Mouse (Mus musculus) lung, embryonic 14.5 days (tissue): ENCODE measurements around the gene Eif5a2. TPM values are rescaled to one million over a fixed set of nuclear protein-coding genes. Genes with fewer than 3 reads are reported as not detected.
A peak's percentile ranks its signal among the peaks of the same experiment; 100 is the strongest.

Experiments
- ATAC-seq: fragments of 200-750 bp; cut with Nextera tagmentation; 2 replicates; pipeline ENCODE4 v1.8.0; 2017; ENCODE audit warnings: mild to moderate bottlenecking, moderate TSS enrichment, moderate library complexity; ENCODE audit not compliant: insufficient read depth
- DNase-seq: peaks from one replicate; pipeline ENCODE4 v3.0.0-alpha.2; 2015
- H3K27ac ChIP-seq: fragments of 300-500 bp; sonication (generic); 2 replicates; pipeline ENCODE4 v1.5.1; 2014; ENCODE audit warnings: low read depth, mild to moderate bottlenecking, moderate library complexity
- H3K27me3 ChIP-seq: fragments of 300-500 bp; sonication (generic); 2 replicates; pipeline ENCODE4 v1.6.1; 2014; ENCODE audit warnings: low read length, control low read depth; ENCODE audit not compliant: insufficient read depth
- H3K36me3 ChIP-seq: fragments of 300-500 bp; sonication (generic); 2 replicates; pipeline ENCODE4 v1.6.1; 2014; ENCODE audit warnings: control low read depth; ENCODE audit not compliant: insufficient read depth
- H3K4me1 ChIP-seq: fragments of 300-500 bp; sonication (generic); 2 replicates; pipeline ENCODE4 v1.6.1; 2014; ENCODE audit warnings: antibody characterized with exemption, control low read depth; ENCODE audit not compliant: insufficient read depth
- H3K4me2 ChIP-seq: fragments of 300-500 bp; sonication (generic); 2 replicates; pipeline ENCODE4 v1.6.1; 2014; ENCODE audit warnings: mild to moderate bottlenecking
- H3K4me3 ChIP-seq: fragments of 300-500 bp; sonication (generic); 2 replicates; pipeline ENCODE4 v1.5.1; 2014; ENCODE audit warnings: low read depth, low read length
- H3K9ac ChIP-seq: fragments of 300-500 bp; sonication (generic); 2 replicates; pipeline ENCODE4 v1.6.1; 2014
- H3K9me3 ChIP-seq: fragments of 300-500 bp; sonication (generic); 2 replicates; pipeline ENCODE4 v1.6.1; 2016; ENCODE audit warnings: low read depth, low read length, control low read depth
- CTCF ChIP-seq: IDR thresholded peaks from 2 replicates; pipeline ENCODE4 v1.5.1; 2016; ENCODE audit warnings: antibody characterized with exemption, low read depth
- WGBS: fragments of 180-500 bp; shearing (Covaris S2); extraction: QIAGEN DNeasy Blood & Tissue Kit; methylation state at CpG from one replicate; pipeline ENCODE4 v1.1.7; 2014; 5-methylcytosine and 5-hydroxymethylcytosine counted together
- polyA plus RNA-seq: library from polyadenylated mRNA; unstranded; fragments of >200 nt; fragmentation: Nextera tagmentation; extraction: Ambion mirVana; gene quantifications from 2 replicates; pipeline ENCODE4 v1.2.1, GENCODE M21; 2014

Eif5a2 gene
- polyA plus RNA-seq, 1 experiment from 2014 or later = 14.1 TPM

DNA sequence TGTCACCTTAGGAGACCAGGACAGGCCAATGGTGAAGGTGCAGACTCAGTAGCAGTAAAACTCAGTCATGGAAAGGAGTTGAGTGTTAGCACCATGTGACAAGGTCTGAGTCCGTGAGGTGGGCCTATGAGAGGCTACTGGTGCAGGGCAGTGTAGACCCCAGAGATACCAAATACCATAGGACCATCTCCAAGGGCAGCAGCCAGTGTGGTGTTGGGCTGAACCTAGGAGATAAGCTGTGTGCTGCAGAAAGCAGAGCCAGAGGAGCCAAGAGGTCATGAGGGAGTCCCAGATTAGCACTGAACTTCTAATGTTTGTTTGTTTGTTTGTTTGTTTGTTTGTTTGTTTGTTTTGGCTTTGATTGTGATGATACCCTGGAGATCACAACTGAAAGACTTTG lies 4.6 kb upstream of the Eif5a2 start:
- WGBS = 68% methylated on average over 1 of the region's 1 CpGs
- Histone ChIP-seq H3K9ac (no peak overlapping the region), H3K27me3 (no peaks in the 10 kb centered on the region), H3K9me3 (0 out of 2 replicates have a peak, but pooled peaks cover 3% of the 10 kb centered on the region), H3K4me1 (0 out of 2 replicates have a peak, but pooled peaks cover 3% of the 10 kb centered on the region), H3K4me3 (no peak overlapping the region), H3K27ac (peak overlapping the region; percentile 10; the same call in 1 of the 2 replicates), H3K36me3 (no peaks in the 10 kb centered on the region), H3K4me2 (no peak overlapping the region)
- DNase-seq = no peak
- TF ChIP-seq CTCF = no peak
- ATAC-seq = no peak

DNA sequence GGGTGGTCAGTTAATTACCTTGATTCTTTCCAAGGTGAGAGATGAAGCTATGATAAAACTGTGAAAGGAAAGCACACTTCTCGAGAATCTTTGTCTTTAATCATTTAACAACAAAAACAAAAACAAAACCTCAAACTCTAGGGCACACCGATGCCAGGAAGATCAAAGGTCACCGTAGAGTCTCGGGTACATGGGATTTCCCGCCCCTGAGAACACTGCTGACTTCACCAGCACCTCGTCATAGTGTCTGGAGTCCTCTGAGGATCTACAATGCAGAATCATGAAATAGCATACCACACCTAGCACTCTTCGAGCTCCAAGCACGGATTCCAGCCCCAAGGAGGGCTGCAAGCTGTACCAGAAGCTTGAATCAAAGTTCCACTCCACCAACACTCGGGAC lies 565 bp upstream of the Eif5a2 start:
- DNase-seq (no peak), ATAC-seq (peak; percentile 33)
- H3K9ac ChIP-seq = no peak overlapping the region
- no peak for TF ChIP-seq CTCF
- no peaks in the 10 kb centered on the region for H3K27me3 ChIP-seq
- 70% methylated on average over 9 of the region's 9 CpGs for WGBS
- H3K9me3 ChIP-seq = 0 out of 2 replicates have a peak, but pooled peaks cover 3% of the 10 kb centered on the region
- peak overlapping the region; percentile 70 for H3K4me3 ChIP-seq
- H3K27ac ChIP-seq = no peak overlapping the region
- peak overlapping the region; percentile 98 for H3K4me2 ChIP-seq
- 0 out of 2 replicates have a peak, but pooled peaks cover 3% of the 10 kb centered on the region for H3K4me1 ChIP-seq
- no peaks in the 10 kb centered on the region for H3K36me3 ChIP-seq

DNA sequence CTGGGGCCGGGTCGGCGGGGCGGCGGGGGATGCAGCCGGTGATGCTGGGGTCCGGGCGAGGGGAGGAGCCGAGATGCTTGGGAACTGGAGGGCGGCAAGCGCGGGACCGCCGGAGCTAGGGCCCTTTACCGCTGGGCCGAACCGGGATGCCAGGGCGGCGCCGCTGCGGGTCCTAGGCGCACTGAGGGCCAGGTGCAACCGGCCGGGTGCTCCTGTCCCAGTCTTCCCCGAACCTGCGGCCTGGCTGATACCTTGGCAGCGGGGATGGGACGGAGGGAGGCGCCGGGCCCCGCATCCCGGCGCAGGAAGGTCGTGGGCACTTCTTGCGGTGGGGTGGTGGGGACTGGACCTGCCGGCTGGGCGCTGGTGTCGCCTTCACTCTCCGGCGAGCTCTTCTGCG lies 346 bp downstream of the Eif5a2 start:
- H3K9me3 ChIP-seq = 0 out of 2 replicates have a peak, but pooled peaks cover 3% of the 10 kb centered on the region
- H3K9ac ChIP-seq = peak overlapping the region; percentile 74
- no peak for TF ChIP-seq CTCF
- H3K4me1 ChIP-seq = 0 out of 2 replicates have a peak, but pooled peaks cover 3% of the 10 kb centered on the region
- H3K36me3 ChIP-seq = no peaks in the 10 kb centered on the region
- DNase-seq (no peak), ATAC-seq (peak; percentile 80; the same call in 1 of the 2 replicates)
- H3K27me3 ChIP-seq = no peaks in the 10 kb centered on the region
- no peak overlapping the region for H3K27ac ChIP-seq
- H3K4me2 ChIP-seq = peak overlapping the region; percentile 98
- H3K4me3 ChIP-seq = peak overlapping the region; percentile 70
- 2% methylated on average over 40 of the region's 41 CpGs for WGBS

DNA sequence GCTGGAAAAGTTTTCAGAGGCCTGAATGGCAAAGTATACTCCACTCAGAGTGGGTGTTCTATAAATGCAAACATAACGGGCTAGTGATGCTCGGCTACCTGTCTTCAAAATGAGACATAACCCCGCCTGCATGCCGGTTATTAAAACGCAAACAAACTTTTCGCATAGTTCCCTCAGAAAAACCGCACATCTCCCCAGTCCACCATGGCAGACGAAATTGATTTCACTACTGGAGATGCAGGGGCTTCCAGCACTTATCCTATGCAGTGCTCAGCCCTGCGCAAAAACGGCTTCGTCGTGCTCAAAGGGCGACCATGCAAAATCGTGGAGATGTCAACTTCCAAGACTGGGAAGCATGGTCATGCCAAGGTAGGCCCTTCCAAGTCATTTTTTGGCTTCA lies 772 bp downstream of the Eif5a2 start:
- no peak for TF ChIP-seq CTCF
- Histone ChIP-seq H3K36me3 (no peaks in the 10 kb centered on the region), H3K4me3 (peak overlapping the region; percentile 70), H3K4me1 (0 out of 2 replicates have a peak, but pooled peaks cover 3% of the 10 kb centered on the region), H3K9ac (peak overlapping the region; percentile 74), H3K27ac (no peak overlapping the region), H3K9me3 (0 out of 2 replicates have a peak, but pooled peaks cover 3% of the 10 kb centered on the region), H3K4me2 (peak overlapping the region; percentile 98), H3K27me3 (no peaks in the 10 kb centered on the region)
- WGBS = 16% methylated on average over 14 of the region's 14 CpGs
- ATAC-seq = no peak
- peak; percentile 16 for DNase-seq

DNA sequence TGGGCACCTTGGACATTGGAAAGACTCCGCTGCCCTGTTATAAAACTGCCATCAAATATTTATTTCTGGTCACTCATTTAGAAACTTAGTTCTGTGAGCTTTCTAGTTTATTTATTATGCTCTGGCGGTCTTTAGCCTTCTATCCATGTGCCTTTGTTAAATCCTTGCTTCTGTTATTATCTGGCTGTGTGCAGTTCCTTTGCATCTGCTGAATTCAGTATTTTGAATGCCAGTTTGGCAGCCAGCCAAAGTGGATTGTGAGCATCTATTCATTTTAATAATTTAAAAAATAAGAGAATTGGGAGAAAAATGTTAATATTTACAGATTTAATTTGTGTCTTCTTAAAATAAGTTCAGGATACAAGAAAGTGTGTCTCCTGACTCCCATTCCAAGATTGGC lies 3.1 kb downstream of the Eif5a2 start:
- H3K27me3 ChIP-seq = no peaks in the 10 kb centered on the region
- no peak overlapping the region for H3K9ac ChIP-seq
- H3K27ac ChIP-seq = no peak overlapping the region
- DNase-seq = no peak
- H3K9me3 ChIP-seq = 0 out of 2 replicates have a peak, but pooled peaks cover 3% of the 10 kb centered on the region
- H3K4me3 ChIP-seq = no peak overlapping the region
- 82% methylated on average over 2 of the region's 2 CpGs for WGBS
- no peak overlapping the region for H3K4me2 ChIP-seq
- no peak for ATAC-seq
- TF ChIP-seq CTCF = no peak
- H3K4me1 ChIP-seq = 0 out of 2 replicates have a peak, but pooled peaks cover 3% of the 10 kb centered on the region
- H3K36me3 ChIP-seq = no peaks in the 10 kb centered on the region

DNA sequence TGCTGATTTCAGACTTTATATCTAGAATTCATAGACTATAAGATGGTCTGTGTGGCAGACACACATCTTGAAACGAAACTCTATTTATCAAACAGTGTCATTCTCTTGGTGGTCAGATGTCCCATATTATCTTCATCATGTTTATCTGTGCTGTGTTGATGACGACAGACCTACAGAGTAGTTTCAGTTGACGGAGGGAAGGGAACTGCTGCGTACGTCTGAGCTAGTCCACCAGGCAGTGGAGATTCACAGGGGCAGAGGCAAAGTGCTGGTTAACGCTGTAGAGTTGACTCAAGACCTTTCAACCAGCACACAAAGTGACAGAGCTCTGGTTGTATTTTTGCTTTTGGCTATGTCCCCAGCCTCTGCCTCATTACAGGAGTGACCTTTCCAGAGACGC lies 13.8 kb downstream of the Eif5a2 start:
- H3K27me3 ChIP-seq = no peaks in the 10 kb centered on the region
- no peaks in the 10 kb centered on the region for H3K4me1 ChIP-seq
- ATAC-seq = no peak
- no peak for TF ChIP-seq CTCF
- no peak overlapping the region for H3K9ac ChIP-seq
- H3K27ac ChIP-seq = no peak overlapping the region
- no peak overlapping the region for H3K4me3 ChIP-seq
- H3K36me3 ChIP-seq = no peaks in the 10 kb centered on the region
- H3K4me2 ChIP-seq = no peak overlapping the region
- no peak for DNase-seq
- WGBS = 69% methylated on average over 7 of the region's 7 CpGs
- H3K9me3 ChIP-seq = no peaks in the 10 kb centered on the region

DNA sequence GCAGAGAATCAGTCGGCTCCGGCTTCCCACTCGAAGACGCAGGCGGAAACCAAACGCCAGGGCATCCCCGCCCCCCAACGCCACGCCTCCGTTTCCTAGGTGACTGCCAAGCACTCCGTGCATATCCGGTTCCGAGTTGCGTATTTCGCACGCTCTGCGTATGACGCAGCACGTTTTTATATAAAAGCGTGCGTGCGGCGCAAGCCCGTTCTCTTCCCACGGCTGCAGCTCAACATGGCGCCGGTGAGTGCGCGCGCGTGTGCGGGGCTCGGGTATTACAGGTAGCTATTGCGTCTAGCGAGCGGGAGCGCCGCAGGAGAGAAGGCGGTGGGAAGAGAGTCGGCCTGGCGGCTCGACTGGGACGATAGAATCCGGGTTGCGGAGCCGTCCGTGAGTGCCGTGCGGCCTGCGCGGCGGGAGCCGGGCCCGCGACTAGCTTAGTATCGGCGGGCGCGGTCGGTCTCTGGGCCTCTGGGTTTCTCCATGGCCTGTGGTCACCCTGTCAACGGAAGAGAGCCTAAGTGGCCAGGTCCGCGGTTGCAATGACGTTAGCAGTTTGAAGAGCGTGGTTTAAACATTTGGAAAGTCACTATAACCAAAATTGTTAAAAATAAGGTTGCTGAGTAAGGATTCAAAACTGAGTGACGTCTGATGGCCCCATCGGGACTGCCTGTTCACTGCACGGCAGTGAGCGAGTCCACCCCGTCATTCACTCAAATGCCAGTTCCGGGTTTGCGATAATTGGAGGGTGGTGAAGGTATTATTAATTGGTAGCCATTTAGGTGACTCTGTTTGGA lies 24.4 kb downstream of the Eif5a2 start, which contains the start of gene Rpl22l1:
Gene Rpl22l1, plus strand, starts transcription at position 136 of the 797 bp plus-strand sequence.
- no peaks in the 10 kb centered on the region for H3K27me3 ChIP-seq

More for the DNA sequence above, 24.4 kb downstream of the Eif5a2 start, which contains the start of gene Rpl22l1:
- ATAC-seq = peak; percentile 99
- H3K36me3 ChIP-seq = peaks cover 29% of the 10 kb centered on the region
- H3K4me2 ChIP-seq = peak within 1 kb of the TSS; percentile 61
- H3K9ac ChIP-seq = peak within 1 kb of the TSS; percentile 96
- no peaks in the 10 kb centered on the region for H3K9me3 ChIP-seq
- H3K4me1 ChIP-seq = no peaks in the 10 kb centered on the region
- peak; percentile 6; the same call in 1 of the 2 replicates for TF ChIP-seq CTCF
- DNase-seq = peak; percentile 100
- under 1% methylated on average over 72 of the region's 72 CpGs for WGBS
- H3K27ac ChIP-seq = peak within 1 kb of the TSS; percentile 82
- peak within 1 kb of the TSS; percentile 93 for H3K4me3 ChIP-seq
